Mouse (Mus musculus): ENCODE results near the gene Grin2c. TPM values are rescaled to one million over a fixed set of nuclear protein-coding genes. Genes with fewer than 3 reads are reported as not detected.

Gene Grin2c
- total and polyA plus RNA-seq, 3 experiments, result not detected

DNA sequence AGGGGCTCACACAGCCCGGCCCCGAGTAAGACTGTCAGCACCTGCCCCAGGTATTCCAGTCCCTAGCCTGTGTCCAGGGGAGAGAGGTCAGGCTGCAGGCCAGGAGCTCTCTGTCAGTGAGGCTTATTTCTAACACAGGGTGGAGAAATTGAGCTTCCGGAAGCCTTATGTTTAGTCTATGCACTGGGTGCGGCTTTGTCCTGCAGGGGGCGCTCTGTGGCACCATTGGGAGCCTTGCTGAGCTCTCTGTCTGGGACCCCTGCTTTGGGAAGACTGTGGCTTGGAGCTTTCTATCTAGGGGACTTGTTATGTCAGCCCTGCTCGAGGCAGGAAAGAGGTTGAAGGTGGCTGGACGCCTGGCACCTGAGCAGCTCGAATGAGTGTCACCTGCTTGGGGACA lies 42.2 kb downstream of the Grin2c start:
- no peaks in the 10 kb centered on the region for H3K9me3 ChIP-seq (replicated peaks; ENCODE audit: insufficient read depth, low read length)
- TF ChIP-seq SMC3 (IDR thresholded peaks at IDR 0.05; ENCODE audit: low read depth, low read length), result peak; percentile 50
- no peak for TF ChIP-seq ZC3H11A (IDR thresholded peaks at IDR 0.05; ENCODE audit: low read depth, low read length)
- TF ChIP-seq TBP (IDR thresholded peaks at IDR 0.05; ENCODE audit: low read depth, low read length), result no peak
- TF ChIP-seq SIN3A (IDR thresholded peaks at IDR 0.05; ENCODE audit: low read length), result no peak
- no peak for TF ChIP-seq HCFC1 (IDR thresholded peaks at IDR 0.05; ENCODE audit: low read depth, low read length)
- TF ChIP-seq TAL1 (IDR thresholded peaks at IDR 0.05; ENCODE audit: low read length), result no peak
- TF ChIP-seq MYC (IDR thresholded peaks at IDR 0.05; ENCODE audit: low read depth, low read length), result no peak
- no peak for TF ChIP-seq ZNF384 (IDR thresholded peaks at IDR 0.05; ENCODE audit: low read depth, low read length)
- TF ChIP-seq CTCF (IDR thresholded peaks at IDR 0.05 in 2 of 3, conservative IDR thresholded peaks at IDR 0.05 in 1 of 3; ENCODE audit: control insufficient read depth in 1 of 3, insufficient read depth in 1 of 3, low read depth in 2 of 3, low read length in 3 of 3, poor library complexity in 1 of 3, severe bottlenecking in 1 of 3), result peak; percentile 82 to 96 (median 83)
- no peak for TF ChIP-seq MAFK (IDR thresholded peaks at IDR 0.05; ENCODE audit: borderline replicate concordance, low read depth, low read length)
- no peak for TF ChIP-seq ETS1 (IDR thresholded peaks at IDR 0.05; ENCODE audit: low read depth, low read length)
- TF ChIP-seq RAD21 (IDR thresholded peaks at IDR 0.05; ENCODE audit: low read depth, low read length), result peak; percentile 28
- TF ChIP-seq TCF12 (IDR thresholded peaks at IDR 0.05; ENCODE audit: low read depth, low read length), result no peak
- TF ChIP-seq ZKSCAN1 (IDR thresholded peaks at IDR 0.05; ENCODE audit: low read depth, low read length), result no peak
- TF ChIP-seq POLR2A (IDR thresholded peaks at IDR 0.05; ENCODE audit: control insufficient read depth in 1 of 2, insufficient read depth in 1 of 2, low read depth in 1 of 2, low read length in 2 of 2, poor library complexity in 1 of 2), result no peak
- TF ChIP-seq USF1 (IDR thresholded peaks at IDR 0.05; ENCODE audit: low read depth, low read length), result no peak
- TF ChIP-seq MAZ (IDR thresholded peaks at IDR 0.05; ENCODE audit: low read depth, low read length), result no peak
- TF ChIP-seq RCOR1 (IDR thresholded peaks at IDR 0.05; ENCODE audit: low read depth, low read length), result no peak
- H3K79me2 ChIP-seq (ENCODE audit: control insufficient read depth, insufficient read depth, low read length, poor library complexity), result no peaks in the 10 kb centered on the region
- no peak overlapping the region for H3K27ac ChIP-seq (ENCODE audit: control insufficient read depth, low read depth, low read length)
- H3K36me3 ChIP-seq (ENCODE audit: control insufficient read depth in 1 of 2, insufficient read depth in 2 of 2, low read length in 2 of 2), result 0 out of 4 replicates have a peak, but pooled peaks cover 0 to 2% of the 10 kb centered on the region in 2 experiments
- H3K4me3 ChIP-seq (ENCODE audit: control insufficient read depth in 1 of 2, insufficient read depth in 1 of 2, low read depth in 2 of 2, low read length in 2 of 2), result no peak overlapping the region
- H3K4me1 ChIP-seq (ENCODE audit: control insufficient read depth in 1 of 2, insufficient read depth in 2 of 2, low read length in 2 of 2), result peaks cover 0 to 6% of the 10 kb centered on the region in 2 experiments; a peak in 2 of 4 replicates
- DNase-seq (ENCODE audit: low read depth, low spot score), result peak; percentile 66
- H3K27me3 ChIP-seq (ENCODE audit: control insufficient read depth in 1 of 2, insufficient read depth in 2 of 2, low read length in 2 of 2), result no peaks in the 10 kb centered on the region
- no peak overlapping the region for H3K9ac ChIP-seq (ENCODE audit: control insufficient read depth, low read depth, low read length, poor library complexity, severe bottlenecking)

DNA sequence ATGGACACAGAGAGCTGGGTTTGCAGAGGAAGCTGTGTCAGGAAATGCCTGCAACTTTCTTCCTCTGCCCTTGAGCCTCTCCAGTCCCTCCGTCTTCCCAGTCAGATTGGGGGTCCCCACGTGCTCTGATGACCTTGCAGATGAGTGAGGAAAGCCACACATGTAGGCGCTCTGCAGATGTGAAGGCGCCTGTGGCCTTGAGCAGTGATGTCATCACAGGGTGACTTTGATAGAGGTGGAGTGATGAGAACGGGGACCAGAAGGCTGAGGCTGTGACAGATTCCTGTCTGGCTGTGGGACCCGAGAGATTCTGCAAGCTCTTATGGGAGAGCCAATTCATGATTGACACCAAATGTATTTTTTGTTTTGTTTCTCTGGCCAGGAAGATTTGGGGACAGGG lies 43.2 kb downstream of the Grin2c start:
- Histone ChIP-seq H3K36me3 (ENCODE audit: control insufficient read depth in 1 of 2, insufficient read depth in 2 of 2, low read length in 2 of 2) (0 out of 4 replicates have a peak, but pooled peaks cover 0 to 2% of the 10 kb centered on the region in 2 experiments), H3K27ac (ENCODE audit: control insufficient read depth, low read depth, low read length) (no peak overlapping the region), H3K27me3 (ENCODE audit: control insufficient read depth in 1 of 2, insufficient read depth in 2 of 2, low read length in 2 of 2) (no peaks in the 10 kb centered on the region), H3K4me3 (ENCODE audit: control insufficient read depth in 1 of 2, insufficient read depth in 1 of 2, low read depth in 2 of 2, low read length in 2 of 2) (no peak overlapping the region), H3K9ac (ENCODE audit: control insufficient read depth, low read depth, low read length, poor library complexity, severe bottlenecking) (no peak overlapping the region), H3K4me1 (ENCODE audit: control insufficient read depth in 1 of 2, insufficient read depth in 2 of 2, low read length in 2 of 2) (peaks cover 0 to 6% of the 10 kb centered on the region in 2 experiments; a peak in 2 of 4 replicates), H3K9me3 (replicated peaks; ENCODE audit: insufficient read depth, low read length) (no peaks in the 10 kb centered on the region), H3K79me2 (ENCODE audit: control insufficient read depth, insufficient read depth, low read length, poor library complexity) (no peaks in the 10 kb centered on the region)
- no peak for DNase-seq (ENCODE audit: low read depth, low spot score)
- no peak for TF ChIP-seq POLR2AphosphoS2 (IDR thresholded peaks at IDR 0.05; ENCODE audit: low read length)
- TF ChIP-seq RAD21 (IDR thresholded peaks at IDR 0.05; ENCODE audit: low read depth, low read length), result no peak
- TF ChIP-seq CHD1 (IDR thresholded peaks at IDR 0.05; ENCODE audit: low read depth, low read length), result no peak
- no peak for TF ChIP-seq MXI1 (IDR thresholded peaks at IDR 0.05; ENCODE audit: low read depth, low read length)
- TF ChIP-seq ETS1 (IDR thresholded peaks at IDR 0.05; ENCODE audit: low read depth, low read length), result no peak

Data from MEL (cell line).